Mouse (Mus musculus) liver, embryonic 14.5 days (tissue): ENCODE measurements around the gene Epha5. TPM values are rescaled to one million over a fixed set of nuclear protein-coding genes. Genes with fewer than 3 reads are reported as not detected.

Source experiments
- ATAC-seq: fragments of 200-750 bp; cut with Nextera tagmentation; 2 replicates; pipeline ENCODE4 v1.8.0; 2017; ENCODE audit warnings: moderate number of reproducible peaks, mild to moderate bottlenecking, moderate library complexity; ENCODE audit not compliant: insufficient read depth
- DNase-seq, 3 experiments: peaks; one replicate each; pipeline ENCODE4 v3.0.0-alpha.2; 2012 to 2013; ENCODE audit warnings: low read depth in 3 of 3, low spot score in 3 of 3
- H3K27ac ChIP-seq: fragments of 300-500 bp; sonication (generic); 2 replicates; pipeline ENCODE4 v1.5.1; 2014; ENCODE audit warnings: moderate library complexity, mild to moderate bottlenecking, control low read depth, inconsistent platforms
- H3K27me3 ChIP-seq: fragments of 300-500 bp; sonication (generic); 2 replicates; pipeline ENCODE4 v1.6.1; 2014; ENCODE audit warnings: mild to moderate bottlenecking, low read length, moderate library complexity; ENCODE audit not compliant: control insufficient read depth, insufficient read depth
- H3K36me3 ChIP-seq: fragments of 300-500 bp; sonication (generic); replicated peaks from 2 replicates; pipeline ENCODE4 v1.6.1; 2014; ENCODE audit warnings: low read depth; ENCODE audit not compliant: control insufficient read depth, insufficient read depth
- H3K4me1 ChIP-seq, 2 experiments: fragments of 200-500 bp in 1 of 2; fragments of 300-500 bp in 1 of 2; sonication (generic) in 1 of 2; replicated peaks; 2 replicates each; pipeline ENCODE4 v1.6.1; 2012 to 2014; ENCODE audit warnings: antibody characterized with exemption in 1 of 2, inconsistent platforms in 1 of 2, low read length in 1 of 2; ENCODE audit not compliant: control insufficient read depth in 2 of 2, insufficient read depth in 2 of 2
- H3K4me2 ChIP-seq: fragments of 300-500 bp; sonication (generic); 2 replicates; pipeline ENCODE4 v1.6.1; 2014; ENCODE audit warnings: low read depth, mild to moderate bottlenecking, control low read depth, moderate library complexity
- H3K4me3 ChIP-seq, 2 experiments: fragments of 200-500 bp in 1 of 2; fragments of 300-500 bp in 1 of 2; sonication (generic) in 1 of 2; 2 replicates each; pipeline ENCODE4 v1.5.1; 2012 to 2014; ENCODE audit warnings: low read depth in 2 of 2, low read length in 2 of 2, mild to moderate bottlenecking in 2 of 2, control low read depth in 1 of 2, inconsistent platforms in 1 of 2, moderate library complexity in 1 of 2; ENCODE audit not compliant: insufficient read depth in 1 of 2
- H3K9ac ChIP-seq: fragments of 300-500 bp; sonication (generic); replicated peaks from 2 replicates; pipeline ENCODE4 v1.6.1; 2014; ENCODE audit warnings: mild to moderate bottlenecking, control low read depth, moderate library complexity
- H3K9me3 ChIP-seq: fragments of 300-500 bp; sonication (generic); 2 replicates; pipeline ENCODE4 v1.6.1; 2016; ENCODE audit warnings: low read length, mixed read lengths; ENCODE audit not compliant: control insufficient read depth
- CTCF ChIP-seq: IDR thresholded peaks from 2 replicates; pipeline ENCODE4 v1.5.1; 2016; ENCODE audit warnings: antibody characterized with exemption, low read depth, control low read depth
- EP300 ChIP-seq: IDR thresholded peaks from 2 replicates; pipeline ENCODE4 v1.6.1; 2016; ENCODE audit warnings: antibody characterized with exemption, low read depth
- WGBS: fragments of 180-500 bp; shearing (Covaris S2); extraction: QIAGEN DNeasy Blood & Tissue Kit; methylation state at CpG from one replicate; pipeline ENCODE4 v1.1.7; 2014; ENCODE audit not compliant: insufficient replicate concordance; 5-methylcytosine and 5-hydroxymethylcytosine counted together
- polyA plus RNA-seq, 2 experiments: library from polyadenylated mRNA; depleted of rRNA in 1 of 2; stranded (reverse) in 1 of 2; unstranded in 1 of 2; fragments of >200 nt; fragmentation: Nextera tagmentation in 1 of 2; extraction: Ambion mirVana in 1 of 2; gene quantifications; 2 replicates each; pipeline versions ENCODE4 v1.2.1 to v1.2.3; 2012 to 2014

The Epha5 gene
- polyA plus RNA-seq, 2 experiments = 0.01 TPM; not detected in 1

GRCm38 (mm10) chr5:84276996-84277395 lies 140.2 kb downstream of the Epha5 start:
- Histone ChIP-seq H3K36me3 (no peaks in the 10 kb centered on the region), H3K4me1 (no peaks in the 10 kb centered on the region), H3K9ac (no peak overlapping the region), H3K9me3 (no peaks in the 10 kb centered on the region), H3K4me2 (no peak overlapping the region), H3K27ac (no peak overlapping the region), H3K27me3 (no peaks in the 10 kb centered on the region), H3K4me3 (no peak overlapping the region)
- DNase-seq = no peak
- WGBS = 63% methylated on average over 1 of the region's 1 CpGs
- ATAC-seq = no peak
- TF ChIP-seq CTCF (no peak), EP300 (no peak)

GRCm38 (mm10) chr5:84265407-84265806 lies 151.8 kb downstream of the Epha5 start:
- Histone ChIP-seq H3K27me3 (no peaks in the 10 kb centered on the region), H3K36me3 (no peaks in the 10 kb centered on the region)
- WGBS = 52% methylated on average over 4 of the region's 4 CpGs

DNA sequence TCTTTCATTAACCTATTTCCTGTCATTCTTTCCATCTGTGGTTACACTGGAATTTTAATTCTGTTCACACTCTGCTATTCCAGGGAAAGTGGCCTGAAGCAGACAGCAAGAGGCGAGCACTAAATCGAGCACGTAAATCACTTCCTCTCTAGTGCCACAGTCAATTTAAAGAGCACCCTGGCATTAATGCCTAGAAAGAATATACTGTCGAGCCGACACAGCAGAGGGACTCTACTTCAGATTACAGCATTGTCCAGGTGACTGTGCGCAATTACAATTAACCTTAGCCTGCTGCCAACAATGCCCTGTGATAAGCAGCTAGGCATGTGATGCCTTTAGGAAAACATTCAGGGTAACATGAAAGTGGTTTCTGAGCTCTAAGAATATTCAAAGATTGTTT lies 153.2 kb downstream of the Epha5 start:
- no peak overlapping the region for H3K27ac ChIP-seq
- 49% methylated on average over 6 of the region's 6 CpGs for WGBS
- TF ChIP-seq EP300 = no peak
- no peak for TF ChIP-seq CTCF

More at GRCm38 (mm10) chr5:84265407-84265806, 151.8 kb downstream of the Epha5 start:
- Histone ChIP-seq H3K4me1 (no peaks in the 10 kb centered on the region), H3K9ac (no peak overlapping the region), H3K27ac (no peak overlapping the region), H3K4me2 (no peak overlapping the region), H3K4me3 (no peak overlapping the region), H3K9me3 (no peaks in the 10 kb centered on the region)
- DNase-seq (no peak), ATAC-seq (no peak)
- TF ChIP-seq EP300 (no peak), CTCF (no peak)

DNA sequence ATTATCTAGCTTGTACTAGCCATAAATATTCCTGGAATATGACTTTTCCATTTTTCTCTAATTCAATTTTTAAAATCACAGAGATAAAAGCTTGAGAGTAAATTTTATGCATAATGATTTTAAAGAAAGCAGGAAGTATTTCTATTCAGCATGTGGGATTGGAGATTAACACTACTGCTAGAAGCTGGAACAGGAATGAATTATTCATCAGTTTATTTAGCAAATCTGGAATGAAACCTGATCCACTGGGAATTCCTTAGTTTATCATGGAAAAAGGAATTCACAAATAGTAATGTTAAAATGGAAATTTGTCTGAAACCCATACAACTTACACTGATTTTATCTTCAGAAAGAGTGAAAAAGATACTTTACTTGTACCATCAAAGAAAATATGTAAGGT lies 187.2 kb downstream of the Epha5 start:
- no peaks in the 10 kb centered on the region for H3K27me3 ChIP-seq
- H3K4me3 ChIP-seq = no peak overlapping the region
- H3K36me3 ChIP-seq = no peaks in the 10 kb centered on the region
- ATAC-seq (no peak), DNase-seq (no peak)
- no peaks in the 10 kb centered on the region for H3K4me1 ChIP-seq
- H3K4me2 ChIP-seq = no peak overlapping the region
- H3K9me3 ChIP-seq = no peaks in the 10 kb centered on the region
- no peak overlapping the region for H3K9ac ChIP-seq
- H3K27ac ChIP-seq = no peak overlapping the region
- TF ChIP-seq EP300 = no peak
- TF ChIP-seq CTCF = no peak

More for the DNA sequence above, 153.2 kb downstream of the Epha5 start:
- Histone ChIP-seq H3K4me3 (no peak overlapping the region), H3K36me3 (no peaks in the 10 kb centered on the region), H3K9ac (no peak overlapping the region), H3K9me3 (no peaks in the 10 kb centered on the region), H3K27me3 (no peaks in the 10 kb centered on the region), H3K4me2 (no peak overlapping the region), H3K4me1 (no peaks in the 10 kb centered on the region)
- DNase-seq (no peak), ATAC-seq (no peak)

- no peaks in the 10 kb centered on the region for H3K4me1 ChIP-seq
- no peak overlapping the region for H3K4me3 ChIP-seq
- no peaks in the 10 kb centered on the region for H3K9me3 ChIP-seq
- no peak overlapping the region for H3K9ac ChIP-seq
- ATAC-seq (no peak), DNase-seq (no peak)
- TF ChIP-seq EP300 (no peak), CTCF (no peak)
- H3K27ac ChIP-seq = no peak overlapping the region
- H3K4me2 ChIP-seq = no peak overlapping the region
- H3K36me3 ChIP-seq = no peaks in the 10 kb centered on the region
- 57% methylated on average over 2 of the region's 2 CpGs for WGBS
- no peaks in the 10 kb centered on the region for H3K27me3 ChIP-seq
These were observed 208.6 kb downstream of the Epha5 start for GRCm38 (mm10) chr5:84208609-84209008.

DNA sequence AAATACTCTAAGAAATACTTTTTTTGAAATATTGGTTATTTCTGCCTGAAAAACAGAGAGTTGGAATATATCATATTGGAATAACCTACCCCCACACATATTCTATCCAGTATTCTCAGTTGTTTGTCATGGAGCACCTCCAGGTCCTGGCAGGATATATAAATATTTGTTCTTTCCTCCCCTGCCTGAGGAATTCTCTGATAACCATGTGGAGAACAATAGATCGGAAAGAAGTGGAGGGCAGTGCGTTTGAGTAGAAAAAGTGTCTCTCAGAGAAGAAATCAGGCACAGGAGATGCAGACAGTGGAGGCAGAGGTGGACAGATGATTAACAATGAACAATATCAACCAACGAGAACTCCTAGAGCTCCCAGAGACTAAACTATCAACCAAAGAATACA lies 223.8 kb downstream of the Epha5 start:
- ATAC-seq = no peak
- Histone ChIP-seq H3K4me2 (no peak overlapping the region), H3K4me3 (no peak overlapping the region), H3K9me3 (no peaks in the 10 kb centered on the region), H3K36me3 (no peaks in the 10 kb centered on the region), H3K9ac (no peak overlapping the region), H3K27me3 (no peaks in the 10 kb centered on the region), H3K27ac (no peak overlapping the region), H3K4me1 (no peaks in the 10 kb centered on the region)
- no peak for TF ChIP-seq EP300
- TF ChIP-seq CTCF = no peak
- WGBS = 46% methylated on average over 3 of the region's 3 CpGs
- no peak for DNase-seq
